Mouse (Mus musculus): ENCODE data around the gene Gm20481. TPM values are rescaled to one million over a fixed set of nuclear protein-coding genes. Genes with fewer than 3 reads are reported as not detected.
A peak's percentile ranks its signal among the peaks of the same experiment; 100 is the strongest.

Gene Gm20481
- polyA plus RNA-seq, 1 experiment from 2014 or later, result not detected

GRCm38 (mm10) chr17:34978239-34978638 is 8.5 kb downstream of the Gm20481 start:
- WGBS, result 89% methylated on average over 27 of the region's 27 CpGs
- no peaks in the 10 kb centered on the region for H3K36me3 ChIP-seq (ENCODE audit: control insufficient read depth, insufficient read depth, low read length)
- no peaks in the 10 kb centered on the region for H3K9me3 ChIP-seq (ENCODE audit: control insufficient read depth, low read length)
- H3K4me2 ChIP-seq (replicated peaks; ENCODE audit: low read depth), result no peak overlapping the region
- ATAC-seq (ENCODE audit: low FRiP score, low TSS enrichment) (no peak), DNase-seq (ENCODE audit: low spot score) (no peak)
- H3K27me3 ChIP-seq (ENCODE audit: control insufficient read depth, insufficient read depth, low read length), result no peaks in the 10 kb centered on the region
- H3K4me3 ChIP-seq (ENCODE audit: low read depth, low read length), result no peak overlapping the region
- TF ChIP-seq CTCF (IDR thresholded peaks at IDR 0.05; ENCODE audit: low read depth) (no peak), EP300 (optimal IDR thresholded peaks at IDR 0.05) (no peak)
- H3K4me1 ChIP-seq (replicated peaks; ENCODE audit: control insufficient read depth, insufficient read depth), result no peaks in the 10 kb centered on the region
- H3K27ac ChIP-seq (replicated peaks), result no peak overlapping the region
- H3K9ac ChIP-seq (ENCODE audit: low read length), result no peak overlapping the region

GRCm38 (mm10) chr17:34979631-34980030 is 9.9 kb downstream of the Gm20481 start:
- H3K9ac ChIP-seq (ENCODE audit: low read length), result no peak overlapping the region
- DNase-seq (ENCODE audit: low spot score), result no peak
- no peaks in the 10 kb centered on the region for H3K27me3 ChIP-seq (ENCODE audit: control insufficient read depth, insufficient read depth, low read length)
- no peak overlapping the region for H3K4me2 ChIP-seq (replicated peaks; ENCODE audit: low read depth)
- no peak for ATAC-seq (ENCODE audit: low FRiP score, low TSS enrichment)
- 90% methylated on average over 4 of the region's 4 CpGs for WGBS
- TF ChIP-seq EP300 (optimal IDR thresholded peaks at IDR 0.05) (no peak), CTCF (IDR thresholded peaks at IDR 0.05; ENCODE audit: low read depth) (no peak)
- no peaks in the 10 kb centered on the region for H3K9me3 ChIP-seq (ENCODE audit: control insufficient read depth, low read length)
- no peaks in the 10 kb centered on the region for H3K36me3 ChIP-seq (ENCODE audit: control insufficient read depth, insufficient read depth, low read length)
- H3K4me3 ChIP-seq (ENCODE audit: low read depth, low read length), result no peak overlapping the region
- H3K4me1 ChIP-seq (replicated peaks; ENCODE audit: control insufficient read depth, insufficient read depth), result no peaks in the 10 kb centered on the region
- no peak overlapping the region for H3K27ac ChIP-seq (replicated peaks)

- peak overlapping the region; percentile 97; the same call in 1 of the 2 replicates for H3K27ac ChIP-seq (replicated peaks)
- H3K9me3 ChIP-seq (ENCODE audit: control insufficient read depth, low read length), result no peaks in the 10 kb centered on the region
- H3K4me3 ChIP-seq (ENCODE audit: low read depth, low read length), result peak overlapping the region; percentile 77
- H3K4me2 ChIP-seq (replicated peaks; ENCODE audit: low read depth), result peak overlapping the region; percentile 91
- TF ChIP-seq EP300 (optimal IDR thresholded peaks at IDR 0.05) (no peak), CTCF (IDR thresholded peaks at IDR 0.05; ENCODE audit: low read depth) (peak; percentile 83)
- peak overlapping the region; percentile 82 for H3K9ac ChIP-seq (ENCODE audit: low read length)
- H3K27me3 ChIP-seq (ENCODE audit: control insufficient read depth, insufficient read depth, low read length), result no peaks in the 10 kb centered on the region
- WGBS, result 2% methylated on average over 2 of the region's 2 CpGs
- H3K36me3 ChIP-seq (ENCODE audit: control insufficient read depth, insufficient read depth, low read length), result 0 out of 2 replicates have a peak, but pooled peaks cover 2% of the 10 kb centered on the region
- no peaks in the 10 kb centered on the region for H3K4me1 ChIP-seq (replicated peaks; ENCODE audit: control insufficient read depth, insufficient read depth)
- DNase-seq (ENCODE audit: low spot score), result no peak
- ATAC-seq (ENCODE audit: low FRiP score, low TSS enrichment), result no peak
These were observed 10.9 kb downstream of the Gm20481 start for GRCm38 (mm10) chr17:34980655-34981054.

- Histone ChIP-seq H3K9me3 (ENCODE audit: control insufficient read depth, low read length) (no peaks in the 10 kb centered on the region), H3K27ac (replicated peaks) (peak within 1 kb of the TSS; percentile 97), H3K27me3 (ENCODE audit: control insufficient read depth, insufficient read depth, low read length) (no peaks in the 10 kb centered on the region), H3K36me3 (ENCODE audit: control insufficient read depth, insufficient read depth, low read length) (peaks cover 6% of the 10 kb centered on the region; the same call in 1 of the 2 replicates), H3K9ac (ENCODE audit: low read length) (peak within 1 kb of the TSS; percentile 82), H3K4me3 (ENCODE audit: low read depth, low read length) (peak within 1 kb of the TSS; percentile 77), H3K4me1 (replicated peaks; ENCODE audit: control insufficient read depth, insufficient read depth) (no peaks in the 10 kb centered on the region), H3K4me2 (replicated peaks; ENCODE audit: low read depth) (peak within 1 kb of the TSS; percentile 91)
- WGBS, result under 1% methylated on average over 57 of the region's 58 CpGs
- ATAC-seq (ENCODE audit: low FRiP score, low TSS enrichment) (peak; percentile 92), DNase-seq (ENCODE audit: low spot score) (peak; percentile 92)
- peak; percentile 7; the same call in 1 of the 2 replicates for TF ChIP-seq CTCF (IDR thresholded peaks at IDR 0.05; ENCODE audit: low read depth)
- no peak for TF ChIP-seq EP300 (optimal IDR thresholded peaks at IDR 0.05)
These were observed 12.0 kb downstream of the Gm20481 start, which contains the start of gene Lsm2 for GRCm38 (mm10) chr17:34981690-34982180. Gene Lsm2, plus strand, starts transcription at chr17:34981862.

- Histone ChIP-seq H3K4me2 (replicated peaks; ENCODE audit: low read depth) (peak overlapping the region; percentile 91), H3K9ac (ENCODE audit: low read length) (peak overlapping the region; percentile 82), H3K36me3 (ENCODE audit: control insufficient read depth, insufficient read depth, low read length) (peaks cover 6% of the 10 kb centered on the region; the same call in 1 of the 2 replicates), H3K27me3 (ENCODE audit: control insufficient read depth, insufficient read depth, low read length) (no peaks in the 10 kb centered on the region), H3K4me3 (ENCODE audit: low read depth, low read length) (peak overlapping the region; percentile 77), H3K9me3 (ENCODE audit: control insufficient read depth, low read length) (no peaks in the 10 kb centered on the region), H3K27ac (replicated peaks) (peak overlapping the region; percentile 97), H3K4me1 (replicated peaks; ENCODE audit: control insufficient read depth, insufficient read depth) (no peaks in the 10 kb centered on the region)
- TF ChIP-seq EP300 (optimal IDR thresholded peaks at IDR 0.05), result no peak
- no peak for TF ChIP-seq CTCF (IDR thresholded peaks at IDR 0.05; ENCODE audit: low read depth)
- WGBS, result 0% methylated on average over 15 of the region's 15 CpGs
- ATAC-seq (ENCODE audit: low FRiP score, low TSS enrichment), result peak; percentile 25
- no peak for DNase-seq (ENCODE audit: low spot score)
These were observed 12.6 kb downstream of the Gm20481 start for GRCm38 (mm10) chr17:34982328-34982727.

GRCm38 (mm10) chr17:34984218-34984617 is 14.5 kb downstream of the Gm20481 start:
- DNase-seq (ENCODE audit: low spot score) (no peak), ATAC-seq (ENCODE audit: low FRiP score, low TSS enrichment) (no peak)
- 72% methylated on average over 2 of the region's 2 CpGs for WGBS

More at GRCm38 (mm10) chr17:34984218-34984617, 14.5 kb downstream of the Gm20481 start:
- TF ChIP-seq EP300 (optimal IDR thresholded peaks at IDR 0.05), result no peak
- peak; percentile 85 for TF ChIP-seq CTCF (IDR thresholded peaks at IDR 0.05; ENCODE audit: low read depth)
- Histone ChIP-seq H3K4me2 (replicated peaks; ENCODE audit: low read depth) (no peak overlapping the region), H3K4me1 (replicated peaks; ENCODE audit: control insufficient read depth, insufficient read depth) (no peaks in the 10 kb centered on the region), H3K27ac (replicated peaks) (no peak overlapping the region), H3K27me3 (ENCODE audit: control insufficient read depth, insufficient read depth, low read length) (no peaks in the 10 kb centered on the region), H3K9ac (ENCODE audit: low read length) (no peak overlapping the region), H3K9me3 (ENCODE audit: control insufficient read depth, low read length) (no peaks in the 10 kb centered on the region), H3K4me3 (ENCODE audit: low read depth, low read length) (no peak overlapping the region), H3K36me3 (ENCODE audit: control insufficient read depth, insufficient read depth, low read length) (peaks cover 6% of the 10 kb centered on the region; the same call in 1 of the 2 replicates)
